Mouse (Mus musculus) forebrain, embryonic 10.5 days (tissue): Measurements from ENCODE around the gene Nr1d2. TPM values are rescaled to one million over a fixed set of nuclear protein-coding genes. Genes with fewer than 3 reads are reported as not detected.
"Not testable (repeated sequence)": the region's sequence is repeated elsewhere in the genome, so short reads cannot be mapped to it uniquely, and the experiment has no call there.

Experiments used
- DNase-seq: peaks from one replicate; pipeline ENCODE4 v3.0.0-alpha.2; 2017; ENCODE audit warnings: low spot score; ENCODE audit errors: extremely low spot score
- H3K27ac ChIP-seq: fragments of 300-500 bp; sonication (generic); 2 replicates; pipeline ENCODE4 v1.5.1; 2016; ENCODE audit warnings: mild to moderate bottlenecking
- H3K27me3 ChIP-seq: fragments of 300-500 bp; sonication (generic); 2 replicates; pipeline ENCODE4 v1.6.1; 2016; ENCODE audit warnings: mild to moderate bottlenecking; ENCODE audit not compliant: poor library complexity, severe bottlenecking
- H3K36me3 ChIP-seq: fragments of 300-500 bp; sonication (generic); replicated peaks from 2 replicates; pipeline ENCODE4 v1.6.1; 2016; ENCODE audit warnings: mild to moderate bottlenecking, moderate library complexity
- H3K4me1 ChIP-seq: fragments of 300-500 bp; sonication (generic); 2 replicates; pipeline ENCODE4 v1.6.1; 2016
- H3K4me3 ChIP-seq: fragments of 300-500 bp; sonication (generic); 2 replicates; pipeline ENCODE4 v1.5.1; 2016; ENCODE audit warnings: mild to moderate bottlenecking, moderate library complexity
- H3K9me3 ChIP-seq: fragments of 300-500 bp; sonication (generic); 2 replicates; pipeline ENCODE4 v1.6.1; 2016; ENCODE audit warnings: mild to moderate bottlenecking, moderate library complexity
- WGBS: fragments of 180-500 bp; shearing (Covaris S2); methylation state at CpG from one replicate; pipeline ENCODE4 v1.1.7; 2016; 5-methylcytosine and 5-hydroxymethylcytosine counted together
- polyA plus RNA-seq: library from polyadenylated mRNA; unstranded; fragments of >200 nt; fragmentation: Nextera tagmentation; extraction: Ambion mirVana; gene quantifications from 2 replicates; pipeline ENCODE4 v1.2.1, GENCODE M21; 2016

Gene Nr1d2
- polyA plus RNA-seq = 4.1 and 4.2 TPM in 2 replicates

DNA sequence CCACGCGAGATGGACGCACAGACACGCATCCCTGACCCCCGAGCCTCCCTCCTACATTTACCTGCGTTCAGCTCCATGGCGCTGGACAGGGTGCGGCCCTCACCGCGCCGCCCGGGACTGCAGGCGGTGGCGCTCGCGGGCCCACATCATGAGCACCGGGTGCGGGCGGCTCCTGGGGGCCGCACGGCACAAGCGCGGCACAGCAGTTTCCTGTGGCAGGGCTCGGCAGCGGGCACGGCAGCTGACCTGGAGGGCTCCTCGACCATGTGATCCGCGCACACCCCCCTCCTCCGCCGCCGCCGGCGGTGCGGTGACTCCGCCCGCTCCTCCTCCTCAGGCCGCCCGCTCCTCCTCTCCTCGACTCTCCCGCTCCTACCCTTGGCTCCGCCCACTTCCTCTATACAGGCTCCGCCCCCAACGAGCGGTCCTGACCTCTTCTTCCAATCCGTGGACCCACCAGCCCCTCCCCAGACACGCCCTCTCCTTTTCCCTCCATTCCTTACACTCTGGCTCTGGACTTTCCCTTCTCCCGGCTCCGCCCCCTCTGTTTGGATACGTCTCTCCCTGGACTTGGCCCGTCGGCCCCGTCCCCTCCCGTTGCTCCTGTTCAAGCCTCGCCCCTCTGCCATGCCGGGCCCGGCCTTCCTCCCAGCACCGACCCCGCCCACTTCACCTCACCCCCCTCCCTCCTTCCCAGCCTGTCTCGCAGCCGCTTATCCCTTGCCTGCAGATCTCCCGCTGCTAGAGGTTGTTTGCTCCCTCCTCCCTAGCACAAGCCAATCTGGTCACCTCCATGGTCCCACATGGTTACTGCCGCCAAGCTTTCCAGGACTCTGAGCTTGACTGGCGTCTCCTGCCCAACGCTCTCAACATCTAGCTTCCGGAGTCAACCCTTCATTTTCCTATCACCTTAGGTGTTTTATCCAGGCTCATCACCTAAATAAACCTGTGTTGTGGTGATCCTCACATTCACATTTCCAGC is at the start of gene Nr1d2:
Nr1d2 (minus strand) TSS at position 378 of the 982 bp plus-strand sequence.
- Histone ChIP-seq H3K4me1 (peaks cover 23% of the 10 kb centered on the region), H3K4me3 (peak within 1 kb of the TSS; percentile 76), H3K27me3 (no peaks in the 10 kb centered on the region), H3K36me3 (no peaks in the 10 kb centered on the region), H3K9me3 (peaks cover 8% of the 10 kb centered on the region; the same call in 1 of the 2 replicates), H3K27ac (peak within 1 kb of the TSS; percentile 88)
- under 1% methylated on average over 62 of the region's 66 CpGs for WGBS
- DNase-seq = peak; percentile 98

GRCm38 (mm10) chr14:18287391-18287790 is 48.5 kb upstream of the Nr1d2 start:
- Histone ChIP-seq H3K27ac (no peak overlapping the region), H3K4me3 (no peak overlapping the region), H3K4me1 (no peaks in the 10 kb centered on the region), H3K27me3 (no peaks in the 10 kb centered on the region), H3K36me3 (peaks cover 23% of the 10 kb centered on the region), H3K9me3 (no peaks in the 10 kb centered on the region)
- DNase-seq = no peak
- WGBS = 93% methylated on average over 2 of the region's 2 CpGs

- no peak for DNase-seq
- no peaks in the 10 kb centered on the region for H3K4me1 ChIP-seq
- H3K4me3 ChIP-seq = no peak overlapping the region
- H3K27ac ChIP-seq = no peak overlapping the region
- no peaks in the 10 kb centered on the region for H3K27me3 ChIP-seq
- WGBS = 96% methylated on average over 2 of the region's 2 CpGs
- peaks cover 33% of the 10 kb centered on the region for H3K36me3 ChIP-seq
- H3K9me3 ChIP-seq = no peaks in the 10 kb centered on the region
These were observed 47.5 kb upstream of the Nr1d2 start for GRCm38 (mm10) chr14:18286441-18286840.

DNA sequence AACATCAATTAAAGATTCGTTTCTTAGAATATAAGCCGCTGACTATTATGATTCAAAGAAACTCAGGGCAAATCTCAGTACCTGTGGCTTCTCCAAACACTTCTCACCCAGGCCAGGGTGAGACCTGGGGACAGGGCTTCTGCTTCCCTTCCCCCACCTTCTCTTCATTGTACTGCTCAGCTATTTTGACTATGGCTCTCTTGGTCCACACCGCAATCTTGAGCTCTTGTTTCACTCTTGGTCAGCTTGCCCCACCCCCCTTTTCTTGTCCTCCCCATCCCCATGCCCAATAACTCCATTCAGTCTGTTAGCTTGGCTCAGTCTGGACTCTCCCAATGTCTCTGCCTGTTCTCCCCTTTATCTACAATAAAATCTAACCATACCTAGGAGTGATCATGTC is 46.5 kb upstream of the Nr1d2 start:
- 91% methylated on average over 3 of the region's 3 CpGs for WGBS
- no peak for DNase-seq
- no peaks in the 10 kb centered on the region for H3K9me3 ChIP-seq
- peaks cover 38% of the 10 kb centered on the region for H3K36me3 ChIP-seq
- H3K27me3 ChIP-seq = no peaks in the 10 kb centered on the region
- no peak overlapping the region for H3K27ac ChIP-seq
- no peak overlapping the region for H3K4me3 ChIP-seq
- H3K4me1 ChIP-seq = no peaks in the 10 kb centered on the region

GRCm38 (mm10) chr14:18284581-18284980 is 45.7 kb upstream of the Nr1d2 start:
- no peaks in the 10 kb centered on the region for H3K4me1 ChIP-seq
- no peaks in the 10 kb centered on the region for H3K9me3 ChIP-seq
- H3K4me3 ChIP-seq = no peak overlapping the region
- no peak overlapping the region for H3K27ac ChIP-seq
- H3K27me3 ChIP-seq = no peaks in the 10 kb centered on the region
- WGBS = 86% methylated on average over 2 of the region's 2 CpGs
- no peak for DNase-seq
- peaks cover 47% of the 10 kb centered on the region for H3K36me3 ChIP-seq

DNA sequence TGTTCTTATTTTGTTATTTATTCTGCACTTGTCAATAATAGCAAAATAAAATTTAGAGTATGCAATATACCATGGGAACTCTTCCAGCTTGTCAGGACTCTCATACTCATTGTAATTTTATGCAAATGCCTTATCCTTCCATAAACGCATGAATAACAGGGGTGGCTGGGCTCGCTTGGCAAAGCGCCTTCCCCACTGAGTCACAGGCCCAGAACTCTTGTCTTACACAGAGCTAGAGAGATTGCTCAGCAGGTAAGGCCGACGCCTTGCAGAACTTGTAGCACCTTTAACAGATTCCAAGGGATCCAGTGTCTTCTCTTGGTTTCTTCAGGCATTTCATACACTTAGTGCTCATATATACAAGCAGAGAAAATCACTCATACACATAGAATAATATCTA is 41.4 kb upstream of the Nr1d2 start:
- DNase-seq = no peak
- H3K36me3 ChIP-seq = peaks cover 82% of the 10 kb centered on the region
- no peaks in the 10 kb centered on the region for H3K27me3 ChIP-seq
- H3K4me3 ChIP-seq = no peak overlapping the region
- no peaks in the 10 kb centered on the region for H3K4me1 ChIP-seq
- no peak overlapping the region for H3K27ac ChIP-seq
- WGBS = 96% methylated on average over 5 of the region's 5 CpGs
- peaks cover 2% of the 10 kb centered on the region; the same call in 1 of the 2 replicates for H3K9me3 ChIP-seq

DNA sequence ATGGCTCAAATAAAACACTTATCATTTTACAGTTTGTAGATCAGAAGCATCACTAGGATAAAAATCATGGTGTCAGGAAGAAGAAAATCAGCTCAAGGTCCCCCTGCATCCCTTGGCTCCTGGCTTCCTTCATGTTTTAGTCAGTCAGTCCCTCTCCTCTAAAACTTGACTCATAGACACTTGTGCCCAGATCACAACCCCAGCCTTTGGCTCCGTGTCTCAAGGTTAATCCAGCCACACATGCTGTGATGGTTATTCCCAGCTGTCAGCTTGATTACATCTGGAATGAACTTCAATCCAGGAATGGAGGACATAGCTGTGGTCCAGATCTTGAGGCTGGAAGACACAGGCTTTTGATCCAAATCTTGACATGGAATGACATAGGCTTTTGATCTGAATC is 35.6 kb upstream of the Nr1d2 start:
- no peak overlapping the region for H3K4me3 ChIP-seq
- DNase-seq = no peak
- H3K36me3 ChIP-seq = peaks cover 41% of the 10 kb centered on the region
- WGBS = 95% methylated on average over 1 of the region's 1 CpGs
- no peaks in the 10 kb centered on the region for H3K27me3 ChIP-seq
- H3K9me3 ChIP-seq = peaks cover 2% of the 10 kb centered on the region; the same call in 1 of the 2 replicates
- peaks cover 10% of the 10 kb centered on the region for H3K4me1 ChIP-seq
- H3K27ac ChIP-seq = no peak overlapping the region

- 21% methylated on average over 7 of the region's 7 CpGs for WGBS
- no peaks in the 10 kb centered on the region for H3K27me3 ChIP-seq
- H3K4me1 ChIP-seq = peaks cover 18% of the 10 kb centered on the region
- DNase-seq = no peak
- H3K27ac ChIP-seq = no peak overlapping the region
- peaks cover 40% of the 10 kb centered on the region for H3K36me3 ChIP-seq
- H3K4me3 ChIP-seq = peak overlapping the region; percentile 88
- H3K9me3 ChIP-seq = no peaks in the 10 kb centered on the region
These were observed 32.7 kb upstream of the Nr1d2 start for GRCm38 (mm10) chr14:18271666-18272065.

- peaks cover 42% of the 10 kb centered on the region for H3K36me3 ChIP-seq
- no peaks in the 10 kb centered on the region for H3K9me3 ChIP-seq
- no peaks in the 10 kb centered on the region for H3K27me3 ChIP-seq
- under 1% methylated on average over 78 of the region's 78 CpGs for WGBS
- H3K4me3 ChIP-seq = peak within 1 kb of the TSS; percentile 88
- H3K27ac ChIP-seq = peak within 1 kb of the TSS; percentile 98
- peak; percentile 98 for DNase-seq
- H3K4me1 ChIP-seq = peaks cover 18% of the 10 kb centered on the region
These were observed 31.9 kb upstream of the Nr1d2 start, which contains the start of the genes Nkiras1 and Rpl15 for GRCm38 (mm10) chr14:18270529-18271441. Nkiras1 (plus strand) TSS chr14:18271136. Rpl15 (minus strand) TSS chr14:18271391.

GRCm38 (mm10) chr14:18269947-18270528 is 31.1 kb upstream of the Nr1d2 start:
- not testable (repeated sequence) for DNase-seq
- WGBS = 1% methylated on average over 24 of the region's 24 CpGs

GRCm38 (mm10) chr14:18263427-18263826 is 24.5 kb upstream of the Nr1d2 start:
- Histone ChIP-seq H3K4me3 (no peak overlapping the region), H3K27ac (no peak overlapping the region), H3K4me1 (peaks cover under 1% of the 10 kb centered on the region; the same call in 1 of the 2 replicates), H3K27me3 (no peaks in the 10 kb centered on the region), H3K9me3 (peaks cover 10% of the 10 kb centered on the region; the same call in 1 of the 2 replicates), H3K36me3 (peaks cover 60% of the 10 kb centered on the region)
- no peak for DNase-seq
- 81% methylated on average over 4 of the region's 4 CpGs for WGBS

More at GRCm38 (mm10) chr14:18269947-18270528, 31.1 kb upstream of the Nr1d2 start:
- Histone ChIP-seq H3K4me3 (peak overlapping the region; percentile 88), H3K36me3 (peaks cover 44% of the 10 kb centered on the region), H3K4me1 (peaks cover 18% of the 10 kb centered on the region), H3K27ac (peak overlapping the region; percentile 98)
- not testable (repeated sequence) for H3K9me3 ChIP-seq, H3K27me3 ChIP-seq

DNA sequence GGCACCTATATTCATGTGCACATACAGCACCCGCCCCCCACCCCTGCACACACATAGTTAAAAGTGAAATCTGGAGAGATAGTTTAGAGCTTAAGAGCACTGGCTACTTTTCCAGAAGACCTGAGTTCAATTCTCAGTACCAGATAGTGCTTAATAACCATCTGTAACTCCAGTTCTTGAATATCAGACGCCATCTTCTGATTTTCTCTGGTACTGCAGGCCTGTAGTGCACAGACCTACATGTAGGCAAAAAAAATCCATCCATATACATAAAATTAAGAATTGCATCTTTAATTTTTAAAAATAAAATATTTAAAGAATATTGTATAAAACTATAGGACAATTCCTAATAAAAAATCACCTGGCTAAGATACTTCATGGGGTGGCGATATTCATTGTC is 22.3 kb upstream of the Nr1d2 start:
- peaks cover 10% of the 10 kb centered on the region; the same call in 1 of the 2 replicates for H3K9me3 ChIP-seq
- no peak for DNase-seq
- WGBS = 92% methylated on average over 3 of the region's 3 CpGs
- H3K4me3 ChIP-seq = no peak overlapping the region
- no peaks in the 10 kb centered on the region for H3K27me3 ChIP-seq
- H3K4me1 ChIP-seq = no peaks in the 10 kb centered on the region
- peaks cover 38% of the 10 kb centered on the region for H3K36me3 ChIP-seq
- no peak overlapping the region for H3K27ac ChIP-seq
